Mouse (Mus musculus): ENCODE data around the gene Slpi. TPM values are rescaled to one million over a fixed set of nuclear protein-coding genes. Genes with fewer than 3 reads are reported as not detected.

Slpi gene
- 33.5 and 77.7 TPM in 2 replicates for polyA plus RNA-seq (2012; rRNA removed)

DNA sequence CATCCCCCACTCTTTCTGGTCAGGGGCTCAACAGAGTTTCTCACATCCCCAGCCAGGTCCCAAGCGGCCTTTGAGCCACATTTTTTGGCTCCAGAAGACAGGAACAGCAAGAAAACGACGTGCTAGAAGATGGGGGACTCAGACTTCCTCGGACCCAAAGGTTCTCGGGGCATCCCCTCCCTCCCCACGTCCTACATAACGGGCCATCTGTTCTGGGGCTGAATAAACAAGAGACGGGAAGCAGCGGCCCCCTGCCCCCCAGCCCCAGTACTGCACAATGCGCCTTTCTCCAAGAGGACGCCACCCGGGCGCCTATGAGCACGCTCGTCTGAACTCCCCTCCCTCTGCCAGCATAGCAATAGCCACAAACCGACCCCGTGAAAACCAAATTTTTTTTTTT lies at the start of gene Slpi:
TSS of gene Slpi (minus strand) at position 76 of the 400 bp plus-strand sequence.
- H3K4me1 ChIP-seq (ENCODE audit: control insufficient read depth, insufficient read depth, insufficient read length) = no peaks in the 10 kb centered on the region; the same call in none of the 2 replicates
- H3K36me3 ChIP-seq (ENCODE audit: control insufficient read depth, insufficient read depth, low read length) = no peaks in the 10 kb centered on the region
- peak within 1 kb of the TSS; percentile 53; the same call in 1 of the 2 replicates for H3K4me3 ChIP-seq (ENCODE audit: extremely low read depth, insufficient read depth, insufficient read length)
- no peak for DNase-seq (ENCODE audit: low read depth in 1 of 2, low spot score in 2 of 2)
- H3K27ac ChIP-seq (ENCODE audit: insufficient read depth, low read length) = no peak within 1 kb of the TSS
- TF ChIP-seq POLR2A (IDR thresholded peaks at IDR 0.05; ENCODE audit: low read depth, low read length) = no peak
- no peak for TF ChIP-seq CTCF (IDR thresholded peaks at IDR 0.05; ENCODE audit: extremely low read depth, insufficient read depth, insufficient read length, insufficient replicate concordance)
- 5% methylated on average over 17 of the region's 17 CpGs for WGBS
- no peaks in the 10 kb centered on the region for H3K27me3 ChIP-seq (ENCODE audit: control insufficient read depth, insufficient read depth, low read length)

DNA sequence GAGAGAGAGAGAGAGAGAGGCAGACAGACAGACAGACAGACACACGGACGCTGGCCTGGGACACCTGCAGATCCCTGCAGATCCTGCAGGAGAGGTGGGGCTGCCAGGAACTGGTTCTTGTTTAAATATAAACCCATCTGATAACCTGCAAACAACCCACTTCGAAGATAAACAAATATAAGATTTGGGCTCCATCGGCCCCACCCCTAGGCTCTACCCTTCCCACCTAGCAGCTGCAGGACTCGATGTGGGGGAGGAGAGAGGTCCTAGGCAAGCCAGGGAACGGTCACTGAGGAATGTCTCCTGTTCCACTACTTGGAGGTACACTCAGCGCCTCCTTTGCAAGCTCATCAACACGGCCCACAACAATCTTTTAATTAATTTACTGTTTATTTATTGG lies 49.4 kb upstream of the Slpi start:
- Histone ChIP-seq H3K36me3 (ENCODE audit: control insufficient read depth, insufficient read depth, low read length) (no peaks in the 10 kb centered on the region), H3K27me3 (ENCODE audit: control insufficient read depth, insufficient read depth, low read length) (no peaks in the 10 kb centered on the region), H3K4me3 (ENCODE audit: extremely low read depth, insufficient read depth, insufficient read length) (no peak overlapping the region), H3K4me1 (ENCODE audit: control insufficient read depth, insufficient read depth, insufficient read length) (peaks cover 43% of the 10 kb centered on the region; the same call in 1 of the 2 replicates), H3K27ac (ENCODE audit: insufficient read depth, low read length) (no peak overlapping the region)
- WGBS = 79% methylated on average over 8 of the region's 8 CpGs
- TF ChIP-seq POLR2A (IDR thresholded peaks at IDR 0.05; ENCODE audit: low read depth, low read length) (no peak), CTCF (IDR thresholded peaks at IDR 0.05; ENCODE audit: extremely low read depth, insufficient read depth, insufficient read length, insufficient replicate concordance) (no peak)
- no peak for DNase-seq (ENCODE audit: low read depth in 1 of 2, low spot score in 2 of 2)

DNA sequence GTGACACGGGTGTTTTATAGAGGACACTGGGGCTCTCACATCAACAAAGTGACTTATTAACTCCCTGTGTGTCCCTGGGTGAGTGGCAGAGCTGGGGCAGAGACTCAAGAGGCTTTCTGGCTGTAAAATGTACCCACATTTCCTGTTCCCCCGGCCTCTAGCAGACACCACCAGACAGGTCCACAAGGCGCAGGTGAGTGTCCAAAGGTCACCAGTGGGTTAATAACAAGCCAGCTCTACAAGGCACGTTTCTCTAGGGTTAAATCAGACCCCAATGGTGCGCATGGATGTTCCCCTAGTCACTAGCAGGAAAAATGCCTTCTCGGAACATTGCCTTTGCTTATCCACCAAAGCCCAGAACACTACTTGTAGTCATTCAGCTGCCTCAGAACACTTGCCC lies 48.8 kb upstream of the Slpi start:
- H3K4me1 ChIP-seq (ENCODE audit: control insufficient read depth, insufficient read depth, insufficient read length) = peaks cover 43% of the 10 kb centered on the region; the same call in 1 of the 2 replicates
- DNase-seq (ENCODE audit: low read depth in 1 of 2, low spot score in 2 of 2) = no peak
- H3K27me3 ChIP-seq (ENCODE audit: control insufficient read depth, insufficient read depth, low read length) = no peaks in the 10 kb centered on the region
- TF ChIP-seq CTCF (IDR thresholded peaks at IDR 0.05; ENCODE audit: extremely low read depth, insufficient read depth, insufficient read length, insufficient replicate concordance) = no peak
- TF ChIP-seq POLR2A (IDR thresholded peaks at IDR 0.05; ENCODE audit: low read depth, low read length) = no peak
- no peak overlapping the region for H3K27ac ChIP-seq (ENCODE audit: insufficient read depth, low read length)
- H3K4me3 ChIP-seq (ENCODE audit: extremely low read depth, insufficient read depth, insufficient read length) = no peak overlapping the region
- H3K36me3 ChIP-seq (ENCODE audit: control insufficient read depth, insufficient read depth, low read length) = no peaks in the 10 kb centered on the region
- WGBS = 59% methylated on average over 6 of the region's 6 CpGs

DNA sequence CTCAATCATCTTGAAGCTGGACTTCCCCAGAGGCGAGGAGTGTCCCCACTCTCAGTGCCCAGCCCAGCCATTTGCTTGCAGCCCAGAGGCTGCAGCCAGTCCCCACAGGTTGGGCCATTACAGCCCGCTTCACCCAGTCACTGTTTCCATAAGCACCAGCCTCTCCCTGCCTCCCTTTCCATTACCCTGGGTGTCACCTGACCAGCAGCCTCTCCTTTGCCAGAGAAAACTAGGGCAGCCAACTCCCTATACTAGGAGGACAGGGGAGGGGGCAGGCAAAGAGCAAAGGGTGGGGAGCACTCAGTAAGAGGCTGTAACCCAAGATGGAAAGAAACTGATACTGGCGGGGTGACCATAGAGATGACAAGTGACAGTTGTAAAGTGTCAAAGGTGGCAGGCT lies 48.1 kb upstream of the Slpi start:
- DNase-seq (ENCODE audit: low read depth in 1 of 2, low spot score in 2 of 2) = no peak
- no peaks in the 10 kb centered on the region for H3K36me3 ChIP-seq (ENCODE audit: control insufficient read depth, insufficient read depth, low read length)
- H3K4me3 ChIP-seq (ENCODE audit: extremely low read depth, insufficient read depth, insufficient read length) = no peak overlapping the region
- H3K27me3 ChIP-seq (ENCODE audit: control insufficient read depth, insufficient read depth, low read length) = no peaks in the 10 kb centered on the region
- 76% methylated on average over 3 of the region's 3 CpGs for WGBS
- no peak overlapping the region for H3K27ac ChIP-seq (ENCODE audit: insufficient read depth, low read length)
- TF ChIP-seq POLR2A (IDR thresholded peaks at IDR 0.05; ENCODE audit: low read depth, low read length) = no peak
- no peak for TF ChIP-seq CTCF (IDR thresholded peaks at IDR 0.05; ENCODE audit: extremely low read depth, insufficient read depth, insufficient read length, insufficient replicate concordance)
- H3K4me1 ChIP-seq (ENCODE audit: control insufficient read depth, insufficient read depth, insufficient read length) = peaks cover 43% of the 10 kb centered on the region; the same call in 1 of the 2 replicates

DNA sequence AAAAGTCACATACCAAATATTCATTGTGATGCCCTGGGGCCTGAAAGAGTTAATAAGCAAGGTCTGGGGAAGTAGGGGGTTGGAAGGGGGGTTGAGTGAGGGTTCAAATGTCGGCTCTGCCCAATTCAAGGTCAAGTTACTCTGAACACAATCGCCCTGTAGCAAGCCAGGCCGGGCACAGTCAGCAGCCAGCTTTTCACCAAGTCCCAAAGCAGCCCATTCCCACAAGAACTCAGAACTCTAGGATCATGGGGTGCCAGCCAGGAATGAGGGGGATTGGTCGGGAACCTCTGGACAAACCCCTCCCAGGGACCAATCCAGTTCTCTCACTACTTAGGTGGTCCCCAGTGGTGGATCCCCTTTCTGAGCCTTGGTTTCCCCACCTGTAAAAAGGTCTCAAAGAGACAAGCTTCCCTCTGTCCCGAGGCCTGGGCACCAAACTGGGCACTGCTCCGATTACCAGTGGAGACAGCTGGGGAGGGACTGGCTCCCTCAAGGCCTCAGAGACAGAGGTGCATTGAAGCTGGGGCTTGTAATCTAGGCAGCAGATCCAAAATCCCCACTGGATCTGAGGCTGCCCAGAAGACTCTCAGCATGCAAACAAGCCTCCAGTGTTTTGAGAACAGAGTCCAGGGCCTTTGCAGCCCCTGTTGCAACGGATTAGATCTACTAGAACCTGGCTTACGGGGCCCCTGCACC lies 47.5 kb upstream of the Slpi start:
- TF ChIP-seq CTCF (IDR thresholded peaks at IDR 0.05; ENCODE audit: extremely low read depth, insufficient read depth, insufficient read length, insufficient replicate concordance) = no peak
- no peak for TF ChIP-seq POLR2A (IDR thresholded peaks at IDR 0.05; ENCODE audit: low read depth, low read length)
- whole genome bisulfite sequencing = 56% methylated on average over 8 of the region's 8 CpGs
- no peak for DNase-seq (ENCODE audit: low read depth in 1 of 2, low spot score in 2 of 2)
- H3K36me3 ChIP-seq (ENCODE audit: control insufficient read depth, insufficient read depth, low read length) = no peaks in the 10 kb centered on the region
- H3K27me3 ChIP-seq (ENCODE audit: control insufficient read depth, insufficient read depth, low read length) = no peaks in the 10 kb centered on the region
- peaks cover 43% of the 10 kb centered on the region; the same call in 1 of the 2 replicates for H3K4me1 ChIP-seq (ENCODE audit: control insufficient read depth, insufficient read depth, insufficient read length)
- H3K4me3 ChIP-seq (ENCODE audit: extremely low read depth, insufficient read depth, insufficient read length) = no peak overlapping the region
- peak overlapping the region; percentile 12; the same call in 1 of the 2 replicates for H3K27ac ChIP-seq (ENCODE audit: insufficient read depth, low read length)

DNA sequence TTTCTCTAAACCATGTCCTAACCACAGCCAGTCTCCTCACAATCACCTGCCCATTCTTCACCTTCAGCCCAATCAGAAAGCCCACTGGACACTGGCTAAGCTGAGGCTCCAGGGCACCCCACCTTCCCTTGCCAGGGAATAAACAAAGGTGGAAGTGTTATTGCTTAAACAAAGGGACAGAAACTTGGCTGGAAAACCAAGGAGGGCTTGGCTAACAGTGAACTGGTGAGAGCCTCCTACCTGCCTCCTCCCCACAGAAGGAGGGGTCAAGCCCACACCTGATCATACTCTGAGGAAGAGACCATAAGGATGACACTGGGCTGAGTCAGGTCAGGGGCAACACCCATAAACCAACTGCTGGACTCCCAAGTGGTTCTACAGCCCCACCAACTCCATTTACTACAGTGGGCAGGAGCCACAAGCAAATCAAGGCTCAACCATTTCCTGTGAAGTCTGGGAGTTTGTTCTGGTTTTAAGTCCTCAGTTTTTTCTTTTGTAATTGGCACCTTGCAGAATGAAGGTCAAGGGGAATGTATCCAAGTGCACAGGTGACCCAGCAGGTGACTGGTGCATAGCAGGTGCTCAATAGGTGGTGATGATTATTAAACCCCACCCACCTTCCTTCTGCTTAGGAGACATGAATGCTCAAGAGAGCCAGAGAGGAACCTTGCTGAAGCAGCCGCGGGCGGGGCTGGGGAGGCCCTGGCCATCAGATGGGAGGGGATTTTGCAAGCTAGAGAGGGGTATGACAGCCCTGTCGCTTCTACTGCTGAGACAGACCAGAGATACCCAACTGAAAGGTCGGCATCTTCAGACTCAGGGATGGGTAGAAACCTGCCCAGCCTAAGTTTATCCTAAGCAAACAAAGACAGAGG lies 46.6 kb upstream of the Slpi start:
- no peak overlapping the region for H3K4me3 ChIP-seq (ENCODE audit: extremely low read depth, insufficient read depth, insufficient read length)
- peak overlapping the region; percentile 37 for H3K27ac ChIP-seq (ENCODE audit: insufficient read depth, low read length)
- peaks cover 43% of the 10 kb centered on the region; the same call in 1 of the 2 replicates for H3K4me1 ChIP-seq (ENCODE audit: control insufficient read depth, insufficient read depth, insufficient read length)
- H3K36me3 ChIP-seq (ENCODE audit: control insufficient read depth, insufficient read depth, low read length) = peaks cover 1% of the 10 kb centered on the region
- no peaks in the 10 kb centered on the region for H3K27me3 ChIP-seq (ENCODE audit: control insufficient read depth, insufficient read depth, low read length)
- 15% methylated on average over 5 of the region's 5 CpGs for WGBS
- TF ChIP-seq CTCF (IDR thresholded peaks at IDR 0.05; ENCODE audit: extremely low read depth, insufficient read depth, insufficient read length, insufficient replicate concordance) (no peak), POLR2A (IDR thresholded peaks at IDR 0.05; ENCODE audit: low read depth, low read length) (no peak)
- DNase-seq (ENCODE audit: low read depth in 1 of 2, low spot score in 2 of 2) = no peak

All from spleen, adult 2 months (tissue).